Mouse (Mus musculus) hindbrain, embryonic 15.5 days (tissue): Measurements from ENCODE around the gene Ilf3. TPM values are rescaled to one million over a fixed set of nuclear protein-coding genes. Genes with fewer than 3 reads are reported as not detected.

Experiments used
- ATAC-seq: fragments of 200-750 bp; cut with Nextera tagmentation; 2 replicates; pipeline ENCODE4 v1.8.0; 2017; ENCODE audit warnings: low read depth, moderate number of reproducible peaks, moderate TSS enrichment; ENCODE audit not compliant: low FRiP score
- H3K27ac ChIP-seq: fragments of 300-500 bp; sonication (generic); replicated peaks from 2 replicates; pipeline ENCODE4 v1.5.1; 2015; ENCODE audit warnings: mild to moderate bottlenecking, inconsistent platforms
- H3K27me3 ChIP-seq: fragments of 300-500 bp; sonication (generic); 2 replicates; pipeline ENCODE4 v1.6.1; 2015; ENCODE audit warnings: control low read depth, inconsistent platforms
- H3K36me3 ChIP-seq: fragments of 300-500 bp; sonication (generic); 2 replicates; pipeline ENCODE4 v1.6.1; 2015; ENCODE audit warnings: control low read depth, inconsistent platforms
- H3K4me1 ChIP-seq: fragments of 300-500 bp; sonication (generic); replicated peaks from 2 replicates; pipeline ENCODE4 v1.6.1; 2015; ENCODE audit warnings: control low read depth, inconsistent platforms
- H3K4me2 ChIP-seq: fragments of 300-500 bp; sonication (generic); 2 replicates; pipeline ENCODE4 v1.6.1; 2015; ENCODE audit warnings: moderate library complexity, mild to moderate bottlenecking, inconsistent platforms
- H3K4me3 ChIP-seq: fragments of 300-500 bp; sonication (generic); 2 replicates; pipeline ENCODE4 v1.5.1; 2015; ENCODE audit warnings: mild to moderate bottlenecking, inconsistent platforms
- H3K9ac ChIP-seq: fragments of 300-500 bp; sonication (generic); 2 replicates; pipeline ENCODE4 v1.6.1; 2015; ENCODE audit warnings: inconsistent platforms
- H3K9me3 ChIP-seq: fragments of 300-500 bp; sonication (generic); 2 replicates; pipeline ENCODE4 v1.6.1; 2016; ENCODE audit warnings: control low read depth, inconsistent platforms
- WGBS: fragments of 180-500 bp; shearing (Covaris S2); methylation state at CpG from one replicate; pipeline ENCODE4 v1.1.7; 2015; 5-methylcytosine and 5-hydroxymethylcytosine counted together
- polyA plus RNA-seq: library from polyadenylated mRNA; unstranded; fragments of >200 nt; fragmentation: Nextera tagmentation; extraction: Ambion mirVana; gene quantifications from 2 replicates; pipeline ENCODE4 v1.2.1, GENCODE M21; 2015

Gene Ilf3
- polyA plus RNA-seq, 1 experiment from 2014 or later: 209 TPM

- Histone ChIP-seq H3K4me1 (no peaks in the 10 kb centered on the region), H3K36me3 (peaks cover 63% of the 10 kb centered on the region), H3K4me2 (no peak overlapping the region), H3K4me3 (no peak overlapping the region), H3K27ac (no peak overlapping the region), H3K27me3 (no peaks in the 10 kb centered on the region), H3K9ac (no peak overlapping the region), H3K9me3 (no peaks in the 10 kb centered on the region)
- ATAC-seq: no peak
- WGBS: 95% methylated on average over 7 of the region's 7 CpGs
Observed at GRCm38 (mm10) chr9:21351178-21351577, 16.5 kb upstream of the Ilf3 start.

- Histone ChIP-seq H3K4me2 (no peak overlapping the region), H3K9me3 (no peaks in the 10 kb centered on the region), H3K36me3 (peaks cover 59% of the 10 kb centered on the region), H3K27me3 (no peaks in the 10 kb centered on the region), H3K9ac (no peak overlapping the region), H3K4me1 (no peaks in the 10 kb centered on the region), H3K4me3 (no peak overlapping the region), H3K27ac (no peak overlapping the region)
- ATAC-seq: no peak
- WGBS: 91% methylated on average over 4 of the region's 4 CpGs
Observed at GRCm38 (mm10) chr9:21351702-21352377, 15.8 kb upstream of the Ilf3 start.

DNA sequence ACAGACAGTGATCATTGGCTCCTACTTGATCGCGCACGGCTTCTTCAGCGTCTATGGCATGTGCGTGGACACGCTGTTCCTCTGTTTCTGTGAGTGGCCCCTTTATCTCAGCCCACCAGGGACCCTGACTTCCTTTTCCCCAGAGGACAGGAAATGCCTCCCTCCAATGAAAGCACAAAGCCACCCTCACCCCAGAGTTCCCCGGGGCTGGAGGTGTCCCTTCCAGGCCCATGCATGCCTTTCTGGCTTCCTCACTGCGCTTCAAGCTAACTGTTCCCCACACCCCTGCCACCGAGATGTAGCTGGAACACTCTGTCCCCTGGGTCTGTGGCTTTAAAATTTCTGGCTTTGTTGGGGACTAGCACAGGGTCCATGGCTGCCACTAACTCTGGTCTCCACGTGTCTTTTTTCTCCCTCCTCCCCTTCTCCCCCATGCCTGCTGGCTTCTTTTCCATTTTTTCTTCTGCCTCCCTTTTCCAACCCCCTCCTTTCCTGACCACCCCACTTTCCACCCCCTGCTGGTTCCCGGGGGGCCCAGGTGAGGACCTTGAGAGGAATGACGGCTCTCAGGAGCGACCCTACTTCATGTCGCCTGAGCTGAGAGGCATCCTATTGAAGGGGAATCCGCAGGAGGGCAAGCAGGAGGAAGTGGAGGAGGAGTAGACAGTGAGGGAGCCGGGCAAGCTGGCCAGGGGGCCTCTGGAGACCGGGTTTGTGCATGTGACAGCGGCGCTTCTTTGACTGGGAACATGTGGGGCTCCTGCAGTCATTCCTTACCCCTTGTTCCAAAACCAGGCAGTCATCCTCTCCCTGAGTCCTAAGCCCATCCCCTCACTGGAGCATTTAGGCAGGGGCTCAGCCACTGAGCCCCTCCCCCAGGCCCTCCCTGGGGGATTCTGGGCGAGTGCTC is 15.0 kb upstream of the Ilf3 start:
- no peaks in the 10 kb centered on the region for H3K4me1 ChIP-seq
- H3K4me2 ChIP-seq: no peak overlapping the region
- no peaks in the 10 kb centered on the region for H3K27me3 ChIP-seq
- no peaks in the 10 kb centered on the region for H3K9me3 ChIP-seq
- no peak overlapping the region for H3K4me3 ChIP-seq
- H3K9ac ChIP-seq: no peak overlapping the region
- H3K36me3 ChIP-seq: peaks cover 50% of the 10 kb centered on the region
- WGBS: 35% methylated on average over 20 of the region's 20 CpGs
- H3K27ac ChIP-seq: no peak overlapping the region
- ATAC-seq: no peak

- Histone ChIP-seq H3K9me3 (no peaks in the 10 kb centered on the region), H3K9ac (no peak overlapping the region), H3K4me2 (no peak overlapping the region), H3K4me3 (no peak overlapping the region), H3K27me3 (no peaks in the 10 kb centered on the region), H3K4me1 (no peaks in the 10 kb centered on the region), H3K27ac (no peak overlapping the region), H3K36me3 (peaks cover 45% of the 10 kb centered on the region)
- WGBS: 68% methylated on average over 2 of the region's 2 CpGs
- ATAC-seq: no peak
Observed at GRCm38 (mm10) chr9:21353373-21353686, 14.3 kb upstream of the Ilf3 start.

GRCm38 (mm10) chr9:21354796-21355195 is 12.9 kb upstream of the Ilf3 start:
- H3K9ac ChIP-seq: no peak overlapping the region
- H3K27me3 ChIP-seq: no peaks in the 10 kb centered on the region
- H3K4me3 ChIP-seq: no peak overlapping the region
- H3K4me1 ChIP-seq: no peaks in the 10 kb centered on the region
- H3K4me2 ChIP-seq: no peak overlapping the region
- no peak for ATAC-seq
- H3K27ac ChIP-seq: no peak overlapping the region
- H3K9me3 ChIP-seq: no peaks in the 10 kb centered on the region
- peaks cover 39% of the 10 kb centered on the region for H3K36me3 ChIP-seq
- 93% methylated on average over 6 of the region's 6 CpGs for WGBS

- 0 out of 2 replicates have a peak, but pooled peaks have one; percentile 69 for ATAC-seq
- Histone ChIP-seq H3K27me3 (peaks cover 3% of the 10 kb centered on the region; the same call in 1 of the 2 replicates), H3K4me3 (no peak overlapping the region), H3K27ac (no peak overlapping the region), H3K4me2 (no peak overlapping the region), H3K36me3 (peaks cover 25% of the 10 kb centered on the region), H3K4me1 (no peaks in the 10 kb centered on the region), H3K9ac (no peak overlapping the region), H3K9me3 (no peaks in the 10 kb centered on the region)
- WGBS: 0% methylated on average over 1 of the region's 1 CpGs
Observed at GRCm38 (mm10) chr9:21356981-21357718, 10.5 kb upstream of the Ilf3 start.

- H3K9me3 ChIP-seq: no peaks in the 10 kb centered on the region
- peak overlapping the region; percentile 91 for H3K27ac ChIP-seq
- ATAC-seq: peak; percentile 21
- H3K4me3 ChIP-seq: peak overlapping the region; percentile 55
- H3K4me1 ChIP-seq: peaks cover 35% of the 10 kb centered on the region
- 35% methylated on average over 14 of the region's 14 CpGs for WGBS
- peak overlapping the region; percentile 50 for H3K9ac ChIP-seq
- peak overlapping the region; percentile 78 for H3K4me2 ChIP-seq
- peaks cover 4% of the 10 kb centered on the region; the same call in 1 of the 2 replicates for H3K27me3 ChIP-seq
- no peaks in the 10 kb centered on the region for H3K36me3 ChIP-seq
Observed at GRCm38 (mm10) chr9:21366541-21367220, 990 bp upstream of the Ilf3 start.

DNA sequence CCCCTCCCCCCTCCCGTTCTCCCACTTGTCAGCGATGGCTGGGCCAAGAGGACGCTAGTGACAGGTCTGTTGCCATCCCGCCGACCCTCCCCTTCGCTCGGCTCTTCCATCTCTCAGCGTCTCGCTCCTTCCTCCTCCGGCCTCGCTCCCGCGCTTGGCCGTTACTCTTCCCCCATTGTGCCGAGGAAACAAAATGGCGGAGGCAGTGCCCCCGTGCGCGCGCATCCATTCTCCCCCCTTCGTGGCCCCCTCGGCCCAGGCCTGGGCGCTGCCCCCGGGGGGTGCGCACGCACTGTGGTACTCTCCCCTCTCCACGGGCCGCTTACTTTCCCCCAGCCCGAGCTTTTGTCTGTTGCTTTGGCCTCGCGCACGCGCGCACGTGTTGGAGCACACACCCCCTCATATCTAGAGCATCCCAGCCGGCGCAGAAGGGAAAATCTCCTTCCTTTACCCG is 487 bp downstream of the Ilf3 start:
- Histone ChIP-seq H3K9me3 (no peaks in the 10 kb centered on the region), H3K27ac (peak overlapping the region; percentile 89), H3K36me3 (no peaks in the 10 kb centered on the region), H3K4me1 (peaks cover 45% of the 10 kb centered on the region), H3K4me3 (peak overlapping the region; percentile 55), H3K27me3 (no peaks in the 10 kb centered on the region), H3K4me2 (peak overlapping the region; percentile 94), H3K9ac (peak overlapping the region; percentile 66)
- ATAC-seq: peak; percentile 54
- 1% methylated on average over 38 of the region's 38 CpGs for WGBS

- Histone ChIP-seq H3K27me3 (no peaks in the 10 kb centered on the region), H3K27ac (peak overlapping the region; percentile 89), H3K4me3 (peak overlapping the region; percentile 55), H3K36me3 (no peaks in the 10 kb centered on the region), H3K9me3 (no peaks in the 10 kb centered on the region), H3K4me1 (peaks cover 45% of the 10 kb centered on the region), H3K9ac (peak overlapping the region; percentile 66), H3K4me2 (peak overlapping the region; percentile 94)
- WGBS: 63% methylated on average over 11 of the region's 11 CpGs
- ATAC-seq: no peak
Observed at GRCm38 (mm10) chr9:21369080-21369479, 1.4 kb downstream of the Ilf3 start.

GRCm38 (mm10) chr9:21370876-21371275 is 3.2 kb downstream of the Ilf3 start:
- Histone ChIP-seq H3K4me2 (peak overlapping the region; percentile 94), H3K4me3 (0 out of 2 replicates have a peak overlapping the region, but pooled peaks have one; percentile 3), H3K9ac (no peak overlapping the region), H3K27me3 (no peaks in the 10 kb centered on the region), H3K36me3 (0 out of 2 replicates have a peak, but pooled peaks cover 3% of the 10 kb centered on the region), H3K27ac (no peak overlapping the region), H3K9me3 (no peaks in the 10 kb centered on the region), H3K4me1 (peaks cover 45% of the 10 kb centered on the region)
- WGBS: 77% methylated on average over 2 of the region's 2 CpGs
- ATAC-seq: no peak

DNA sequence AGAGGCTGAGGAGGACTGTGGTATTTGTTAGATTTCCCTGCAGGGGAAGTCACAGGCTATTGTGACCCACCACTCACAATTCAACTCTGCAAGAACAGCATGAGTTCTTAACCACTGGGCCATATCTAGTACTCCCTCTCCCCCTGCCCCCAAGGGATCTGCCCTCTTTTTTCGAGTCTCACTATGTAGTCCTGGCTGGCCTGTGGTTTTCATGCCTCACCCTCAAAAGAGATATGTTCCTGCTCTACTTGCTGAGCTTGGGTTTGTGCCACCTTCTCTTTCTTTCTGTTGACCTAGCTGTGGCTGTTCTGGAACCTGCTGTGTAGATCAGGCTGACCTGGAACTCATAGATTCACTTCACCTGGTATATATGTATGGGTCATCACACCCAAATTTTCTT is 4.8 kb downstream of the Ilf3 start:
- H3K27ac ChIP-seq: no peak overlapping the region
- H3K4me3 ChIP-seq: no peak overlapping the region
- H3K4me1 ChIP-seq: peaks cover 43% of the 10 kb centered on the region
- no peak for ATAC-seq
- 75% methylated on average over 1 of the region's 1 CpGs for WGBS
- H3K9me3 ChIP-seq: no peaks in the 10 kb centered on the region
- H3K4me2 ChIP-seq: no peak overlapping the region
- no peaks in the 10 kb centered on the region for H3K27me3 ChIP-seq
- 0 out of 2 replicates have a peak, but pooled peaks cover 3% of the 10 kb centered on the region for H3K36me3 ChIP-seq
- no peak overlapping the region for H3K9ac ChIP-seq
